Mouse (Mus musculus): Measurements from ENCODE around the gene Phlpp1. TPM values are rescaled to one million over a fixed set of nuclear protein-coding genes. Genes with fewer than 3 reads are reported as not detected.

Phlpp1 gene
- total and polyA plus RNA-seq, 2 experiments from 2014 or later = 3.9 to 15.2 TPM

GRCm38 (mm10) chr1:106164111-106164510 lies 7.4 kb upstream of the Phlpp1 start:
- no peak overlapping the region for H3K27ac ChIP-seq (ENCODE audit: low read depth)
- no peaks in the 10 kb centered on the region for H3K9me3 ChIP-seq (replicated peaks; ENCODE audit: control insufficient read depth, low read length)
- no peak for ATAC-seq (ENCODE audit: insufficient read depth, low read depth)
- H3K4me3 ChIP-seq (ENCODE audit: low read depth, low read length) = no peak overlapping the region
- WGBS = 87% methylated on average over 3 of the region's 3 CpGs
- TF ChIP-seq CTCF (IDR thresholded peaks at IDR 0.05; ENCODE audit: low read depth) (no peak), EP300 (IDR thresholded peaks at IDR 0.05; ENCODE audit: low read depth) (no peak)
- no peaks in the 10 kb centered on the region for H3K27me3 ChIP-seq (ENCODE audit: control insufficient read depth, insufficient read depth, low read length)
- no peak for DNase-seq (ENCODE audit: low spot score)
- no peaks in the 10 kb centered on the region for H3K36me3 ChIP-seq (replicated peaks; ENCODE audit: control insufficient read depth, insufficient read depth, low read length)
- H3K9ac ChIP-seq (replicated peaks; ENCODE audit: low read depth, low read length) = no peak overlapping the region
- no peak overlapping the region for H3K4me2 ChIP-seq (ENCODE audit: low read depth, low read length)
- H3K4me1 ChIP-seq (ENCODE audit: control insufficient read depth, insufficient read depth) = no peaks in the 10 kb centered on the region

- ATAC-seq (ENCODE audit: insufficient read depth, low read depth) = no peak
- no peaks in the 10 kb centered on the region for H3K9me3 ChIP-seq (replicated peaks; ENCODE audit: control insufficient read depth, low read length)
- H3K27ac ChIP-seq (ENCODE audit: low read depth) = no peak overlapping the region
- DNase-seq (ENCODE audit: low spot score) = no peak
- TF ChIP-seq EP300 (IDR thresholded peaks at IDR 0.05; ENCODE audit: low read depth) (no peak), CTCF (IDR thresholded peaks at IDR 0.05; ENCODE audit: low read depth) (no peak)
- 53% methylated on average over 4 of the region's 4 CpGs for WGBS
- H3K4me3 ChIP-seq (ENCODE audit: low read depth, low read length) = no peak overlapping the region
- no peak overlapping the region for H3K4me2 ChIP-seq (ENCODE audit: low read depth, low read length)
- no peaks in the 10 kb centered on the region for H3K27me3 ChIP-seq (ENCODE audit: control insufficient read depth, insufficient read depth, low read length)
- H3K9ac ChIP-seq (replicated peaks; ENCODE audit: low read depth, low read length) = no peak overlapping the region
- no peaks in the 10 kb centered on the region for H3K4me1 ChIP-seq (ENCODE audit: control insufficient read depth, insufficient read depth)
- H3K36me3 ChIP-seq (replicated peaks; ENCODE audit: control insufficient read depth, insufficient read depth, low read length) = no peaks in the 10 kb centered on the region
These were observed 3.6 kb upstream of the Phlpp1 start for GRCm38 (mm10) chr1:106168001-106168400.

- Histone ChIP-seq H3K36me3 (replicated peaks; ENCODE audit: control insufficient read depth, insufficient read depth, low read length) (no peaks in the 10 kb centered on the region), H3K27me3 (ENCODE audit: control insufficient read depth, insufficient read depth, low read length) (no peaks in the 10 kb centered on the region), H3K27ac (ENCODE audit: low read depth) (no peak overlapping the region), H3K9me3 (replicated peaks; ENCODE audit: control insufficient read depth, low read length) (no peaks in the 10 kb centered on the region), H3K4me1 (ENCODE audit: control insufficient read depth, insufficient read depth) (0 out of 2 replicates have a peak, but pooled peaks cover 4% of the 10 kb centered on the region), H3K4me3 (ENCODE audit: low read depth, low read length) (no peak overlapping the region), H3K9ac (replicated peaks; ENCODE audit: low read depth, low read length) (no peak overlapping the region), H3K4me2 (ENCODE audit: low read depth, low read length) (no peak overlapping the region)
- ATAC-seq (ENCODE audit: insufficient read depth, low read depth) (no peak), DNase-seq (ENCODE audit: low spot score) (no peak)
- TF ChIP-seq EP300 (IDR thresholded peaks at IDR 0.05; ENCODE audit: low read depth) = no peak
- 28% methylated on average over 3 of the region's 3 CpGs for WGBS
These were observed 2.8 kb upstream of the Phlpp1 start for GRCm38 (mm10) chr1:106168801-106169200.

- no peak overlapping the region for H3K27ac ChIP-seq (ENCODE audit: low read depth)
- no peak for ATAC-seq (ENCODE audit: insufficient read depth, low read depth)
- H3K9me3 ChIP-seq (replicated peaks; ENCODE audit: control insufficient read depth, low read length) = no peaks in the 10 kb centered on the region
- H3K9ac ChIP-seq (replicated peaks; ENCODE audit: low read depth, low read length) = no peak overlapping the region
- WGBS = 74% methylated on average over 5 of the region's 5 CpGs
- peaks cover 6% of the 10 kb centered on the region; the same call in 1 of the 2 replicates for H3K4me1 ChIP-seq (ENCODE audit: control insufficient read depth, insufficient read depth)
- no peak for DNase-seq (ENCODE audit: low spot score)
- no peak overlapping the region for H3K4me3 ChIP-seq (ENCODE audit: low read depth, low read length)
- no peaks in the 10 kb centered on the region for H3K36me3 ChIP-seq (replicated peaks; ENCODE audit: control insufficient read depth, insufficient read depth, low read length)
- H3K27me3 ChIP-seq (ENCODE audit: control insufficient read depth, insufficient read depth, low read length) = no peaks in the 10 kb centered on the region
- H3K4me2 ChIP-seq (ENCODE audit: low read depth, low read length) = no peak overlapping the region
- TF ChIP-seq CTCF (IDR thresholded peaks at IDR 0.05; ENCODE audit: low read depth) (no peak), EP300 (IDR thresholded peaks at IDR 0.05; ENCODE audit: low read depth) (no peak)
These were observed 1.7 kb upstream of the Phlpp1 start for GRCm38 (mm10) chr1:106169741-106170265.

DNA sequence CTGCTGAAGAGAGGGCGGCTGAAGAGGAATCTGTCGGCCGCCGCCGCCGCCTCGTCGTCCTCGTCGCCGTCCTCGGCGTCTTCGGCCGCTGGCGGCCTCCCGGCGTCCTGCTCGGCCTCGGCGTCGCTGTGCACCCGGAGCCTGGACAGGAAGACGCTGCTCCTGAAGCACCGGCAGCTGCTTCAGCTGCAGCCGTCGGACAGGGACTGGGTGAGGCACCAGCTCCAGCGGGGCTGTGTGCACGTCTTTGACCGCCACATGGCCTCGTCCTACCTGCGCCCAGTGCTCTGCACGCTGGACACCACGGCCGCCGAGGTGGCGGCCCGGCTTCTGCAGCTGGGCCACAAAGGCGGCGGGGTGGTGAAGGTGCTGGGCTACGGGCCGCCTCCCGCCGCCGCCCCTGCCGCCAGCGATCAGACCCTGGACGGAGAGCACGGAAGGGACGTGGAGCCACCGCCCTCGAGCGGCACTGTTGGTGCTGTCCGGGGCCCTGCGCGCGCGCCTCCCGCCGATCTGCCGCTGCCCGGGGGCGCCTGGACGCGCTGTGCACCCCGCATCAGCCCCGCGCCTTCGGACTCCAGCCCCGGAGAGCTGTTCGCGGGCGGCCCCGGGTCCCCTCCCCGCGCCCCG lies 864 bp downstream of the Phlpp1 start:
- DNase-seq (ENCODE audit: low spot score) (no peak), ATAC-seq (ENCODE audit: insufficient read depth, low read depth) (peak; percentile 5)
- Histone ChIP-seq H3K9ac (replicated peaks; ENCODE audit: low read depth, low read length) (peak overlapping the region; percentile 88), H3K36me3 (replicated peaks; ENCODE audit: control insufficient read depth, insufficient read depth, low read length) (no peaks in the 10 kb centered on the region), H3K9me3 (replicated peaks; ENCODE audit: control insufficient read depth, low read length) (no peaks in the 10 kb centered on the region), H3K27ac (ENCODE audit: low read depth) (peak overlapping the region; percentile 96), H3K4me2 (ENCODE audit: low read depth, low read length) (peak overlapping the region; percentile 88), H3K4me3 (ENCODE audit: low read depth, low read length) (peak overlapping the region; percentile 89), H3K27me3 (ENCODE audit: control insufficient read depth, insufficient read depth, low read length) (no peaks in the 10 kb centered on the region), H3K4me1 (ENCODE audit: control insufficient read depth, insufficient read depth) (peaks cover 18% of the 10 kb centered on the region)
- under 1% methylated on average over 57 of the region's 77 CpGs for WGBS
- no peak for TF ChIP-seq EP300 (IDR thresholded peaks at IDR 0.05; ENCODE audit: low read depth)
- TF ChIP-seq CTCF (IDR thresholded peaks at IDR 0.05; ENCODE audit: low read depth) = no peak

DNA sequence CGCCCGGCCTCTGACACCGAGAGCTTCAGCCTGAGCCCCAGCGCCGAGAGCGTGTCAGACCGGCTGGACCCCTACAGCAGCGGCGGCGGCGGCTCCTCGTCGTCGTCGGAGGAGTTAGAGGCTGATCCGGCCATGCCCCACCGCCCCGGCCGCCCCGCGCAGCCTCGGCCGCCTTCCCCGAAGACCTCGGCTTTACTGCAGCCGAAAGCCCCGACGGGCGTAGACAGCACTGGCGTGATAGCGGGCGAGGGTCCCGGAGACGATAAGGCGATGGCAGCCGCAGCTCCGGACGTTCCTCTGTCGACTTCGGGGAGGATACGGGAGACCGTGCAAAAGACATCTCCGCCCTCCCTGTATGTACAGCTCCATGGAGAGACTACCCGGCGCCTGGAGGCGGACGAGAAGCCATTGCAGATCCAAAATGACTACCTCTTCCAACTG lies 1.4 kb downstream of the Phlpp1 start:
- Histone ChIP-seq H3K36me3 (replicated peaks; ENCODE audit: control insufficient read depth, insufficient read depth, low read length) (no peaks in the 10 kb centered on the region), H3K4me2 (ENCODE audit: low read depth, low read length) (peak overlapping the region; percentile 88), H3K4me1 (ENCODE audit: control insufficient read depth, insufficient read depth) (peaks cover 22% of the 10 kb centered on the region), H3K27me3 (ENCODE audit: control insufficient read depth, insufficient read depth, low read length) (no peaks in the 10 kb centered on the region), H3K9me3 (replicated peaks; ENCODE audit: control insufficient read depth, low read length) (no peaks in the 10 kb centered on the region), H3K27ac (ENCODE audit: low read depth) (peak overlapping the region; percentile 96), H3K9ac (replicated peaks; ENCODE audit: low read depth, low read length) (peak overlapping the region; percentile 88), H3K4me3 (ENCODE audit: low read depth, low read length) (peak overlapping the region; percentile 89)
- no peak for ATAC-seq (ENCODE audit: insufficient read depth, low read depth)
- no peak for DNase-seq (ENCODE audit: low spot score)
- WGBS = under 1% methylated on average over 47 of the region's 47 CpGs
- no peak for TF ChIP-seq CTCF (IDR thresholded peaks at IDR 0.05; ENCODE audit: low read depth)
